Mouse (Mus musculus) thymus, adult 2 months (tissue): ENCODE measurements around the gene Hectd3. TPM values are rescaled to one million over a fixed set of nuclear protein-coding genes. Genes with fewer than 3 reads are reported as not detected.

Experiments
- DNase-seq: peaks from one replicate; pipeline ENCODE4 v3.0.0; 2021
- H3K27ac ChIP-seq: fragments of 200-500 bp; 2 replicates; pipeline ENCODE4 v1.5.1; 2012; ENCODE audit warnings: low read length, control low read depth; ENCODE audit not compliant: control insufficient read depth, insufficient read depth
- H3K27me3 ChIP-seq: fragments of 200-500 bp; 2 replicates; pipeline ENCODE4 v1.6.1; 2012; ENCODE audit warnings: mild to moderate bottlenecking, low read length, moderate library complexity, mixed read lengths; ENCODE audit not compliant: control insufficient read depth, insufficient read depth
- H3K36me3 ChIP-seq: fragments of 200-500 bp; 2 replicates; pipeline ENCODE4 v1.6.1; 2012; ENCODE audit warnings: mild to moderate bottlenecking, low read length, moderate library complexity; ENCODE audit not compliant: control insufficient read depth, insufficient read depth
- H3K4me1 ChIP-seq: fragments of 200-500 bp; replicated peaks from 2 replicates; pipeline ENCODE4 v1.6.1; 2012; ENCODE audit warnings: low read length; ENCODE audit not compliant: control insufficient read depth, insufficient read depth
- H3K4me3 ChIP-seq: fragments of 200-500 bp; 2 replicates; pipeline ENCODE4 v1.5.1; 2012; ENCODE audit warnings: mild to moderate bottlenecking, low read length, control low read depth, moderate library complexity; ENCODE audit not compliant: control insufficient read depth, insufficient read depth
- CTCF ChIP-seq: fragments of 200-500 bp; IDR thresholded peaks from 2 replicates; pipeline ENCODE4 v1.5.1; 2012; ENCODE audit warnings: mild to moderate bottlenecking, control low read depth, low read length, moderate library complexity, borderline replicate concordance; ENCODE audit not compliant: control insufficient read depth, poor library complexity, insufficient read depth; ENCODE audit errors: extremely low read depth
- POLR2A ChIP-seq: fragments of 200-500 bp; IDR thresholded peaks from 2 replicates; pipeline ENCODE4 v1.6.1; 2012; ENCODE audit warnings: mild to moderate bottlenecking, low read length, control low read depth, moderate library complexity; ENCODE audit not compliant: control insufficient read depth, poor library complexity, insufficient read depth; ENCODE audit errors: extremely low read depth
- WGBS: fragments of 180-500 bp; shearing (Covaris S2); methylation state at CpG from one replicate; pipeline ENCODE4 v1.1.7; 2018; 5-methylcytosine and 5-hydroxymethylcytosine counted together
- polyA plus RNA-seq: library from polyadenylated mRNA; depleted of rRNA; stranded (reverse); fragments of >200 nt; gene quantifications from 2 replicates; pipeline ENCODE4 v1.2.3, GENCODE M21; 2012

Hectd3 gene
- polyA plus RNA-seq, 1 experiment: 113 TPM

- no peak overlapping the region for H3K27ac ChIP-seq
- no peak for DNase-seq
- TF ChIP-seq CTCF: no peak
- TF ChIP-seq POLR2A: no peak
- no peak overlapping the region for H3K4me3 ChIP-seq
- H3K4me1 ChIP-seq: no peaks in the 10 kb centered on the region
- no peaks in the 10 kb centered on the region for H3K27me3 ChIP-seq
- 0 out of 2 replicates have a peak, but pooled peaks cover 3% of the 10 kb centered on the region for H3K36me3 ChIP-seq
- WGBS: 69% methylated on average over 5 of the region's 5 CpGs
Observed at GRCm38 (mm10) chr4:116987122-116987456, 8.0 kb upstream of the Hectd3 start.

- no peak overlapping the region for H3K4me3 ChIP-seq
- H3K27ac ChIP-seq: no peak overlapping the region
- TF ChIP-seq CTCF (no peak), POLR2A (no peak)
- no peaks in the 10 kb centered on the region for H3K27me3 ChIP-seq
- 0 out of 2 replicates have a peak, but pooled peaks cover 3% of the 10 kb centered on the region for H3K36me3 ChIP-seq
- DNase-seq: no peak
- 85% methylated on average over 6 of the region's 6 CpGs for WGBS
- peaks cover 9% of the 10 kb centered on the region for H3K4me1 ChIP-seq
Observed at GRCm38 (mm10) chr4:116989731-116990130, 5.4 kb upstream of the Hectd3 start.

- WGBS: 6% methylated on average over 7 of the region's 7 CpGs
- Histone ChIP-seq H3K4me1 (peaks cover 20% of the 10 kb centered on the region), H3K36me3 (0 out of 2 replicates have a peak, but pooled peaks cover 3% of the 10 kb centered on the region), H3K4me3 (no peak overlapping the region), H3K27me3 (no peaks in the 10 kb centered on the region), H3K27ac (no peak overlapping the region)
- peak; percentile 80 for DNase-seq
- TF ChIP-seq CTCF: peak; percentile 82; the same call in 1 of the 2 replicates
- no peak for TF ChIP-seq POLR2A
Observed at GRCm38 (mm10) chr4:116991366-116991765, 3.8 kb upstream of the Hectd3 start.

- 0 out of 2 replicates have a peak, but pooled peaks cover 6% of the 10 kb centered on the region for H3K36me3 ChIP-seq
- H3K27me3 ChIP-seq: no peaks in the 10 kb centered on the region
- WGBS: 3% methylated on average over 38 of the region's 38 CpGs
- H3K4me1 ChIP-seq: peaks cover 22% of the 10 kb centered on the region
- H3K4me3 ChIP-seq: peak within 1 kb of the TSS; percentile 98
- no peak within 1 kb of the TSS for H3K27ac ChIP-seq
- DNase-seq: peak; percentile 96
- TF ChIP-seq CTCF (0 out of 2 replicates have a peak, but pooled peaks have one; percentile 20), POLR2A (no peak)
Observed at GRCm38 (mm10) chr4:116993672-116994621, 1.2 kb upstream of the Hectd3 start, which contains the start of gene Urod. TSS of gene Urod (minus strand) at chr4:116994413.

- Histone ChIP-seq H3K36me3 (0 out of 2 replicates have a peak, but pooled peaks cover 3% of the 10 kb centered on the region), H3K4me3 (peak overlapping the region; percentile 98), H3K27me3 (no peaks in the 10 kb centered on the region), H3K4me1 (peaks cover 22% of the 10 kb centered on the region), H3K27ac (no peak overlapping the region)
- DNase-seq: peak; percentile 42
- WGBS: 3% methylated on average over 16 of the region's 16 CpGs
- TF ChIP-seq CTCF (no peak; the same call in 1 of the 2 replicates), POLR2A (no peak)
Observed at GRCm38 (mm10) chr4:116995798-116996135, 650 bp downstream of the Hectd3 start.

- no peak for DNase-seq
- 99% methylated on average over 17 of the region's 17 CpGs for WGBS
- H3K4me3 ChIP-seq: no peak overlapping the region
- TF ChIP-seq POLR2A (no peak), CTCF (no peak)
- H3K27ac ChIP-seq: no peak overlapping the region
- no peaks in the 10 kb centered on the region for H3K27me3 ChIP-seq
- H3K4me1 ChIP-seq: peaks cover 13% of the 10 kb centered on the region
- peaks cover 16% of the 10 kb centered on the region for H3K36me3 ChIP-seq
Observed at GRCm38 (mm10) chr4:116999513-117000154, 4.5 kb downstream of the Hectd3 start.
